Mouse (Mus musculus): ENCODE measurements at regions not wholly inside any gene's neighbourhood (a gene's known extent, or its start where the extent isn't known, plus 50 kb on each side); places are given as distances from the start of the nearest gene placed in this dataset.

- in situ Hi-C loops (cut with MboI, MseI): no loop called here
Observed at GRCm38 (mm10) chr1:69470614-69471250, 216.3 kb downstream of the Ikzf2 start.

GRCm38 (mm10) chr1:69469158-69469901, 217.7 kb downstream of the Ikzf2 start:
- in situ Hi-C loops (cut with MboI, MseI): no loop called here

- in situ Hi-C loops (cut with MboI, MseI): no loop called here
Observed at GRCm38 (mm10) chr1:69466534-69467275, 220.3 kb downstream of the Ikzf2 start.

- in situ Hi-C loops (cut with MboI, MseI): no loop called here
Observed at GRCm38 (mm10) chr1:69461191-69461590, 225.9 kb downstream of the Ikzf2 start.

- in situ Hi-C loops (cut with MboI, MseI): no loop called here
Observed at GRCm38 (mm10) chr1:69459899-69460298, 227.1 kb downstream of the Ikzf2 start.

- in situ Hi-C loops (cut with MboI, MseI): no loop called here
Observed at GRCm38 (mm10) chr1:69457471-69457870, 229.6 kb downstream of the Ikzf2 start.

- in situ Hi-C loops (cut with MboI, MseI): no loop called here
Observed at GRCm38 (mm10) chr1:69453991-69454390, 233.1 kb downstream of the Ikzf2 start.

- in situ Hi-C loops (cut with MboI, MseI): no loop called here
Observed at GRCm38 (mm10) chr1:69452910-69453309, 234.1 kb downstream of the Ikzf2 start.

- in situ Hi-C loops (cut with MboI, MseI): no loop called here
Observed at GRCm38 (mm10) chr1:69450455-69450854, 236.6 kb downstream of the Ikzf2 start.

GRCm38 (mm10) chr1:69447276-69447675, 239.8 kb downstream of the Ikzf2 start:
- in situ Hi-C loops (cut with MboI, MseI): no loop called here

GRCm38 (mm10) chr1:69444722-69445121, 242.3 kb downstream of the Ikzf2 start:
- in situ Hi-C loops (cut with MboI, MseI): loop anchor here in 1 of 2 experiments (5.0 kb wide), 1 partner anchor 67 kb away; no protein-coding TSS in a partner anchor

- in situ Hi-C loops (cut with MboI, MseI): loop anchor here in 1 of 2 experiments (5.0 kb wide), 1 partner anchor 66 kb away; no protein-coding TSS in a partner anchor
Observed at GRCm38 (mm10) chr1:69443466-69443865, 243.6 kb downstream of the Ikzf2 start.

GRCm38 (mm10) chr1:69440564-69441334, 246.3 kb downstream of the Ikzf2 start:
- in situ Hi-C loops (cut with MboI, MseI): loop anchor here in 1 of 2 experiments (5.0 kb wide), 1 partner anchor 63 kb away; no protein-coding TSS in a partner anchor

GRCm38 (mm10) chr1:69437042-69437441, 250.0 kb downstream of the Ikzf2 start:
- in situ Hi-C loops (cut with MboI, MseI): no loop called here

GRCm38 (mm10) chr1:69433655-69434357, 253.2 kb downstream of the Ikzf2 start:
- in situ Hi-C loops (cut with MboI, MseI): no loop called here

GRCm38 (mm10) chr1:69430683-69431407, 256.2 kb downstream of the Ikzf2 start:
- in situ Hi-C loops (cut with MboI, MseI): no loop called here

GRCm38 (mm10) chr1:69429632-69430031, 257.4 kb downstream of the Ikzf2 start:
- in situ Hi-C loops (cut with MboI, MseI): no loop called here

GRCm38 (mm10) chr1:69397676-69398075, 289.4 kb downstream of the Ikzf2 start:
- in situ Hi-C loops (cut with MboI, MseI): loop anchor here in 1 of 2 experiments (10.0 kb wide), 1 partner anchor 1657 kb away; no protein-coding TSS in a partner anchor

- in situ Hi-C loops (cut with MboI, MseI): no loop called here
Observed at GRCm38 (mm10) chr1:69382374-69382773, 274.5 kb upstream of the Erbb4 start.

GRCm38 (mm10) chr1:69379741-69380140, 271.9 kb upstream of the Erbb4 start:
- in situ Hi-C loops (cut with MboI, MseI): loop anchor here in 1 of 2 experiments (5.0 kb wide), 1 partner anchor 63 kb away; no protein-coding TSS in a partner anchor

All from T-helper 17 cell (primary cell).